Mouse (Mus musculus): Measurements from ENCODE around the gene Pmis2. TPM values are rescaled to one million over a fixed set of nuclear protein-coding genes. Genes with fewer than 3 reads are reported as not detected.

The Pmis2 gene
- not detected in 2 replicates for polyA plus RNA-seq (2015; fragmentation: Nextera tagmentation; extraction: Ambion mirVana)

DNA sequence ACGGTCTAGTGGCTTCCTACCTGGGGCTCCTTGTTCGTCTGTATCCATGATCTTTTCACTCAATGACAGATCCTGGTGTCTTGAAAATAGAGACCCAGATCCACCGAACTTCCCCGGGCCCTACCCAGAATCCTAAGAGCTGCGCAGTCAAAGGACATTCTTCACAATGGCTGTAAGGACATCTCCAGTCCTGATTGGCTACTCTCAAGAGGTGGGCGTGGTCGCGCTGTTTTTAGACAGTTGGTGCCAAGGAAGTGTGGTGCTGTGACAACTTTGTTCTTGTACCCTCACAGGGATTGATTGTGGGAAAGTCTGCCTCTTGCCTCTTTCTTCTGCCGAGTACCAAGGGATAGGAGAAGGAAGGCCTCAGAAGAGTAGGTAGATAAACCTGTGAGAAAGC is at the start of gene Pmis2:
Gene Pmis2, minus strand, starts transcription at position 126 of the 400 bp plus-strand sequence.
- Histone ChIP-seq H3K9me3 (replicated peaks) (no peaks in the 10 kb centered on the region), H3K36me3 (no peaks in the 10 kb centered on the region), H3K27me3 (no peaks in the 10 kb centered on the region), H3K4me2 (no peak within 1 kb of the TSS), H3K9ac (no peak within 1 kb of the TSS), H3K27ac (no peak within 1 kb of the TSS), H3K4me1 (replicated peaks) (no peaks in the 10 kb centered on the region), H3K4me3 (replicated peaks) (no peak within 1 kb of the TSS)
- no peak for DNase-seq
- 49% methylated on average over 9 of the region's 9 CpGs for WGBS (ENCODE audit: insufficient replicate concordance)
- ATAC-seq (ENCODE audit: low read depth): no peak

DNA sequence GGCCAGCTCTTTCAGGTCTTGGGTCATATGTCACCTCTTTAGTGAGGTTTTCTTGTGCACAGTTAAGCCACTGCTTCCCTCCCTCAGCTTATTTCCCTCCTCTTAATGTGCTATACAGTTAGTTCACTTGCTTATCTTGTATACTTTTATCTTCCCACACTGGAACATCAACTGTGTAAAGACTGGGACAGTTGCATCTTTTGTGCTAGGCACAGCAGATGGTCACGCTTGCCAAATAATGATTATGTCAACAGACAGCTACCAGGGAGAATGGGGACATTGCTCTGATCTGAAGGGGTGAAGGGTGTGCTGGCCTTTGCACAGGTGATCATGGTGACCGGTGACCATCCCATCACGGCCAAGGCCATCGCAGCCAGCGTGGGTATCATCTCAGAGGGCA is 48.3 kb upstream of the Pmis2 start:
- H3K36me3 ChIP-seq: no peaks in the 10 kb centered on the region
- H3K4me1 ChIP-seq (replicated peaks): peaks cover 31% of the 10 kb centered on the region
- 69% methylated on average over 5 of the region's 5 CpGs for WGBS (ENCODE audit: insufficient replicate concordance)
- no peak overlapping the region for H3K4me3 ChIP-seq (replicated peaks)
- no peak overlapping the region for H3K4me2 ChIP-seq
- H3K9ac ChIP-seq: no peak overlapping the region
- DNase-seq (no peak), ATAC-seq (ENCODE audit: low read depth) (no peak)
- no peak overlapping the region for H3K27ac ChIP-seq
- peaks cover 26% of the 10 kb centered on the region for H3K27me3 ChIP-seq
- no peaks in the 10 kb centered on the region for H3K9me3 ChIP-seq (replicated peaks)

GRCm38 (mm10) chr7:30717716-30718046 is 46.3 kb upstream of the Pmis2 start:
- 13% methylated on average over 14 of the region's 14 CpGs for WGBS (ENCODE audit: insufficient replicate concordance)
- H3K27me3 ChIP-seq: peaks cover 33% of the 10 kb centered on the region
- no peak for DNase-seq
- no peaks in the 10 kb centered on the region for H3K36me3 ChIP-seq
- H3K9me3 ChIP-seq (replicated peaks): no peaks in the 10 kb centered on the region
- peaks cover 25% of the 10 kb centered on the region for H3K4me1 ChIP-seq (replicated peaks)
- H3K9ac ChIP-seq: no peak overlapping the region
- peak overlapping the region; percentile 48 for H3K4me3 ChIP-seq (replicated peaks)
- H3K27ac ChIP-seq: no peak overlapping the region
- no peak for ATAC-seq (ENCODE audit: low read depth)
- peak overlapping the region; percentile 73 for H3K4me2 ChIP-seq

DNA sequence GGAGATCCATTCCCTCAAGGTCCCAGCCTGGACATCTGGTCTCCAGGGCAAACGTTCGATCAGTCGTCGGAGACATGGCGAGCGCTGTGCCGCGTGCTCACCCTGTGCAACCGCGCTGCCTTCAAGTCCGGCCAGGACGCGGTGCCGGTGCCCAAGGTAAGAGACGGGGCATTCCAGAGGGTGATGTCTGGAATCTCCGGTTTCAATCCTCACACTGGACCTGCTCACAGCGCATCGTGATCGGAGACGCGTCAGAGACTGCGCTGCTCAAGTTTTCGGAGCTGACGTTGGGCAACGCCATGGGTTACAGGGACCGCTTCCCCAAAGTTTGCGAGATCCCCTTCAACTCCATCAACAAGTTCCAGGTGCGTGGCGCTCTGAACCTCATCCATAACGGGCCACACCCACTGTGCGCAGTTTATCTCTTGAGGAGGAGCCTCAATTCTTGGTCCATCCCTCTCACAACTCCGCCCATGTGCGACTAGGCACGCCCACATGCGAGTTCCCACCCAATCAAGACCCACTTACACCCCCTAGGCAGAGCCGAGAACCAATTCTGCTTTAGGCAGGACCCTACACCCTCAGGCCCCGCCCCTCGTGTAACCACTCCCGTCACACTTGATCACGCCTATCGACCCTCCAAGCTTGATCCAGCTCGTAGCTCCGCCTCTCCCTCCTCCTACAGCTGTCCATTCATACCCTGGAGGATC is 45.8 kb upstream of the Pmis2 start:
- H3K9ac ChIP-seq: no peak overlapping the region
- no peaks in the 10 kb centered on the region for H3K9me3 ChIP-seq (replicated peaks)
- no peaks in the 10 kb centered on the region for H3K36me3 ChIP-seq
- 2% methylated on average over 43 of the region's 43 CpGs for WGBS (ENCODE audit: insufficient replicate concordance)
- peak overlapping the region; percentile 48 for H3K4me3 ChIP-seq (replicated peaks)
- peaks cover 36% of the 10 kb centered on the region for H3K27me3 ChIP-seq
- ATAC-seq (ENCODE audit: low read depth): peak; percentile 95
- no peak overlapping the region for H3K27ac ChIP-seq
- H3K4me1 ChIP-seq (replicated peaks): peaks cover 24% of the 10 kb centered on the region
- peak overlapping the region; percentile 73 for H3K4me2 ChIP-seq
- peak; percentile 91 for DNase-seq

DNA sequence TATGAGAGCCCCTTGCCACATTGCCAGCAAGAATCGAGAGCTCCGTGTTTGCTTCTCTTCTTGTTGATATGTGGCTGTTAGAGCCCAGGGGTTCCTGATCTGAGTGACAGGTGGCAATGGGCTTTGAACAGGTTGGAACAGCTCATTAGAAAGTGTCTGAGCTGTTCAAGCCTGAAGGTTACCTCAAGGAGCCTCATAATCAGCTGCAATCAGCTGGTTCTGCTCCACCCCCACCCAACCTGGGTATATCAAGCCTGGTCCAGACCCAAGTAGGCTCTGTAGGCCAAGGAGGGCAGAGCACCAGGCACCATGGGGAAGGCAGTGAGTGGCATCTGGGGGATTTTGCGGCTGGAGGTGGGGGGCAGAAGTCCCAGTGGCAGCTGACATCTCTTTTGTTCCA is 40.5 kb upstream of the Pmis2 start, which contains the start of gene Atp4a:
Gene Atp4a, plus strand, starts transcription at position 268 of the 400 bp plus-strand sequence.
- ATAC-seq (ENCODE audit: low read depth): no peak
- no peak for DNase-seq
- H3K27me3 ChIP-seq: peaks cover 35% of the 10 kb centered on the region
- H3K27ac ChIP-seq: no peak within 1 kb of the TSS
- H3K4me3 ChIP-seq (replicated peaks): no peak within 1 kb of the TSS
- H3K9me3 ChIP-seq (replicated peaks): no peaks in the 10 kb centered on the region
- 62% methylated on average over 3 of the region's 3 CpGs for WGBS (ENCODE audit: insufficient replicate concordance)
- peaks cover 23% of the 10 kb centered on the region for H3K4me1 ChIP-seq (replicated peaks)
- H3K9ac ChIP-seq: no peak within 1 kb of the TSS
- H3K4me2 ChIP-seq: no peak within 1 kb of the TSS
- H3K36me3 ChIP-seq: no peaks in the 10 kb centered on the region

DNA sequence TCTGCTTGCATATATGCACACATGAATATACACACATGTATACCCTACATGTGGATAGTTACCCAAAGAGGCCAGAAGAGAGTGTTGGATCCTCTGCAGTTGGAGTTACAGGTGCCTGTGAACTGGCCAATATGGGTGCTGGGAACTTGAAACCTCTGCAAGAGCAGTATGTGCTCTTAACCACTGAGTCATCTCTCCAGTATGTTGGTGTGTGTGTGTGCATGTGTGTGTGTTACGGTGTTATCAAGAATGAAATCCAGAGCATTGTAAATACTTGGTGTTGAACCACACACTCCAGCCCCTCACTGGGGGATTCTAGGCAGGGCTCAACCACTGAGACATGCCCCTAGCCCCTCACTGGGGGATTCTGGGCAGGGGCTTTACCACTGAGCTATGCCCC is 36.0 kb upstream of the Pmis2 start:
- DNase-seq (no peak), ATAC-seq (ENCODE audit: low read depth) (no peak)
- no peak overlapping the region for H3K9ac ChIP-seq
- peaks cover 3% of the 10 kb centered on the region; the same call in 1 of the 2 replicates for H3K27me3 ChIP-seq
- no peak overlapping the region for H3K4me3 ChIP-seq (replicated peaks)
- 80% methylated on average over 1 of the region's 1 CpGs for WGBS (ENCODE audit: insufficient replicate concordance)
- H3K4me2 ChIP-seq: no peak overlapping the region
- H3K4me1 ChIP-seq (replicated peaks): peaks cover 37% of the 10 kb centered on the region
- H3K9me3 ChIP-seq (replicated peaks): no peaks in the 10 kb centered on the region
- H3K36me3 ChIP-seq: no peaks in the 10 kb centered on the region
- no peak overlapping the region for H3K27ac ChIP-seq

DNA sequence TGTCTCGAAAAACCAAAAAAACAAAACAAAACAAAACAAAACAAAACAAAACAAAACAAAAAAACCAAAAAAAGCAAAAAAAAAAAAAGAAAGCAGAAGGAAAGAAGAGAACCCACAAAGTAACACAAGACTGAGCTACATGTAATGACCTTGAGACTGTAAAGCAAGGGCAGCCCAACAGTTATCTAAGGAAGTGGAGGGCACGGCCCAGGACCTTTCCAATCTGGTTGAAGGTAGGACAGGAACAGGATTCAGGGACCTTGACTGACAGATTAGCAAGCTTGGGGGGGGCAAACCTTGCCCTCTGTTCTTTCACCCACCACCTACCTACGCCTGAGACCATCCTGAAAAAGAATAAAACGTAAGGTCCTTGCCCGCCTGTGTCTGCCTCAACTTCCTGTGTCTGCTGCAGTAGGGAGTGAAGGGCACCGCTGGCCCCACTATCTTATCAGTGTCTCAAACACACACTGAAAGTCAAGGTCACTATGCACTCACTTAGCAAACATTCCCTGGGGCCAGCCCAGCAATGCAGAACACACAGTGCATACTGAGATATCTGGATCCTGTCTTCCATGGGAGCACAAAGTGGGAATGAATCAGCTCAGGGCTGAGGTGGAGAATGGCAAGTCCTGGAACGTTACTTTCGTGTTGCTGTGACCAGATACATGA is 34.9 kb upstream of the Pmis2 start:
- H3K4me3 ChIP-seq (replicated peaks): no peak overlapping the region
- no peaks in the 10 kb centered on the region for H3K36me3 ChIP-seq
- H3K4me1 ChIP-seq (replicated peaks): peaks cover 29% of the 10 kb centered on the region
- DNase-seq: no peak
- no peaks in the 10 kb centered on the region for H3K9me3 ChIP-seq (replicated peaks)
- peak overlapping the region; percentile 45 for H3K4me2 ChIP-seq
- ATAC-seq (ENCODE audit: low read depth): peak; percentile 79
- H3K27me3 ChIP-seq: peaks cover 1% of the 10 kb centered on the region; the same call in 1 of the 2 replicates
- 16% methylated on average over 7 of the region's 8 CpGs for WGBS (ENCODE audit: insufficient replicate concordance)
- H3K9ac ChIP-seq: no peak overlapping the region
- peak overlapping the region; percentile 43 for H3K27ac ChIP-seq

DNA sequence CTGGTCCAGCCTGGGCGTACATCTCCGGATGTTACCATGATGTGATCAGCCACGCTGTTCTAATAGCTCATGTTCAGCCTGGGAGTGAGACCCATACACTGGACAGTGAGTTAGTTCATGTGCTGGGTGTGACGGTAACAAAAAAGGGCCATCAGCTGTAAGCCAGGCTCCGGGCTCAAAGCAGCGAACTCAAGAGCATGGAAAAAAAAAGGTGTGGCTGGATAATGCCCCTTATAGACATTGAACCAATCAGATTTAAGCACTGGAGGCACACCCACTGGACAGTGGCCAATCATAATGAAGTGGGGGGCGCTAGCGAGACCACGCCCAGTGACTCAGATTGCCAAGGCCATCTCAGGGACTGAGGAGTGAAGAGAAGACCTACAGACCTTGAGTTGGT is 27.2 kb upstream of the Pmis2 start, which contains the start of gene 2200002J24Rik:
Gene 2200002J24Rik, plus strand, starts transcription at position 338 of the 400 bp plus-strand sequence.
- no peak within 1 kb of the TSS for H3K9ac ChIP-seq
- H3K36me3 ChIP-seq: no peaks in the 10 kb centered on the region
- H3K4me3 ChIP-seq (replicated peaks): no peak within 1 kb of the TSS
- 39% methylated on average over 9 of the region's 9 CpGs for WGBS (ENCODE audit: insufficient replicate concordance)
- DNase-seq (peak; percentile 55), ATAC-seq (ENCODE audit: low read depth) (peak; percentile 50)
- H3K27ac ChIP-seq: no peak within 1 kb of the TSS
- H3K4me1 ChIP-seq (replicated peaks): peaks cover 12% of the 10 kb centered on the region
- no peaks in the 10 kb centered on the region for H3K9me3 ChIP-seq (replicated peaks)
- H3K27me3 ChIP-seq: no peaks in the 10 kb centered on the region
- H3K4me2 ChIP-seq: no peak within 1 kb of the TSS

GRCm38 (mm10) chr7:30698101-30698500 is 26.7 kb upstream of the Pmis2 start:
- no peak overlapping the region for H3K4me2 ChIP-seq
- H3K36me3 ChIP-seq: no peaks in the 10 kb centered on the region
- no peaks in the 10 kb centered on the region for H3K27me3 ChIP-seq
- 20% methylated on average over 5 of the region's 5 CpGs for WGBS (ENCODE audit: insufficient replicate concordance)
- no peak overlapping the region for H3K9ac ChIP-seq
- no peak overlapping the region for H3K4me3 ChIP-seq (replicated peaks)
- no peaks in the 10 kb centered on the region for H3K9me3 ChIP-seq (replicated peaks)
- DNase-seq (no peak), ATAC-seq (ENCODE audit: low read depth) (no peak)
- H3K27ac ChIP-seq: no peak overlapping the region
- peaks cover 12% of the 10 kb centered on the region for H3K4me1 ChIP-seq (replicated peaks)

DNA sequence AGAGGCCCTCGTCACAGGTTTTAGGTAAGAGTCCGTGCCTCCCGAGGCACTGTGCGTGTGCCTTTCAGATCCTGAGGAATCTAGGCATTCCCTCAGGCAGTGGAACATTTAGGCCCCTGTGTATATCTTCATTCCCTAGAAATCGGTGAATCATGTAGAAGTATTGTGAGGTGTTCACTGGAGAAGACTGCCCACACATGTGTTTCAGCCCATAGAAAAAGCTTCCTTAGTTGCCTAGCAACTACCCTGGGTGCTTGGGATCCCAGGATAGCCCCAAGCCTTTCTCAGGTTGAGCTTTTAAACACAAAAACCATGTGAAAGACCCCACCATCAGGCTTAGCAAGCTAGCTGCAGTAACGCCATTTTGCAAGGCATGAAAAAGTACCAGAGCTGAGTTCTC is 16.9 kb upstream of the Pmis2 start:
- Histone ChIP-seq H3K9me3 (replicated peaks) (no peaks in the 10 kb centered on the region), H3K4me1 (replicated peaks) (peaks cover 8% of the 10 kb centered on the region; the same call in 1 of the 2 replicates), H3K9ac (no peak overlapping the region), H3K27me3 (no peaks in the 10 kb centered on the region), H3K4me2 (no peak overlapping the region), H3K27ac (no peak overlapping the region), H3K4me3 (replicated peaks) (no peak overlapping the region), H3K36me3 (no peaks in the 10 kb centered on the region)
- no peak for ATAC-seq (ENCODE audit: low read depth)
- no peak for DNase-seq
- WGBS (ENCODE audit: insufficient replicate concordance): 85% methylated on average over 6 of the region's 6 CpGs

- no peak overlapping the region for H3K4me3 ChIP-seq (replicated peaks)
- no peaks in the 10 kb centered on the region for H3K27me3 ChIP-seq
- no peak overlapping the region for H3K9ac ChIP-seq
- no peak for ATAC-seq (ENCODE audit: low read depth)
- no peak for DNase-seq
- 28% methylated on average over 2 of the region's 2 CpGs for WGBS (ENCODE audit: insufficient replicate concordance)
- H3K27ac ChIP-seq: no peak overlapping the region
- peaks cover 8% of the 10 kb centered on the region; the same call in 1 of the 2 replicates for H3K4me1 ChIP-seq (replicated peaks)
- no peaks in the 10 kb centered on the region for H3K9me3 ChIP-seq (replicated peaks)
- H3K36me3 ChIP-seq: no peaks in the 10 kb centered on the region
- no peak overlapping the region for H3K4me2 ChIP-seq
These were observed 12.0 kb upstream of the Pmis2 start for GRCm38 (mm10) chr7:30683425-30683824.
